Mouse (Mus musculus) hindbrain, embryonic 14.5 days (tissue): Measurements from ENCODE around the gene Klk1. TPM values are rescaled to one million over a fixed set of nuclear protein-coding genes. Genes with fewer than 3 reads are reported as not detected.
"Not testable (repeated sequence)": the region's sequence is repeated elsewhere in the genome, so short reads cannot be mapped to it uniquely, and the experiment has no call there.

Source experiments
- ATAC-seq: fragments of 200-750 bp; cut with Nextera tagmentation; 2 replicates; pipeline ENCODE4 v1.8.0; 2017; ENCODE audit warnings: moderate number of reproducible peaks, mild to moderate bottlenecking, moderate TSS enrichment, moderate library complexity; ENCODE audit not compliant: low FRiP score
- DNase-seq: peaks from one replicate; pipeline ENCODE4 v3.0.0-alpha.2; 2015; ENCODE audit warnings: low spot score
- H3K27ac ChIP-seq: fragments of 300-500 bp; sonication (generic); 2 replicates; pipeline ENCODE4 v1.5.1; 2014; ENCODE audit warnings: mild to moderate bottlenecking, moderate library complexity
- H3K27me3 ChIP-seq: fragments of 300-500 bp; sonication (generic); 2 replicates; pipeline ENCODE4 v1.6.1; 2014; ENCODE audit warnings: mild to moderate bottlenecking, low read length, mixed read lengths; ENCODE audit not compliant: control insufficient read depth, insufficient read depth
- H3K36me3 ChIP-seq: fragments of 300-500 bp; sonication (generic); replicated peaks from 2 replicates; pipeline ENCODE4 v1.6.1; 2014; ENCODE audit not compliant: control insufficient read depth, insufficient read depth
- H3K4me1 ChIP-seq: fragments of 300-500 bp; sonication (generic); replicated peaks from 2 replicates; pipeline ENCODE4 v1.6.1; 2014; ENCODE audit warnings: antibody characterized with exemption, low read length, mixed read lengths; ENCODE audit not compliant: control insufficient read depth, insufficient read depth
- H3K4me2 ChIP-seq: fragments of 300-500 bp; sonication (generic); replicated peaks from 2 replicates; pipeline ENCODE4 v1.6.1; 2014; ENCODE audit warnings: mild to moderate bottlenecking, moderate library complexity
- H3K4me3 ChIP-seq: fragments of 300-500 bp; sonication (generic); replicated peaks from 2 replicates; pipeline ENCODE4 v1.5.1; 2014; ENCODE audit warnings: mild to moderate bottlenecking, low read length
- H3K9ac ChIP-seq: fragments of 300-500 bp; sonication (generic); 2 replicates; pipeline ENCODE4 v1.6.1; 2014
- H3K9me3 ChIP-seq: fragments of 300-500 bp; sonication (generic); 2 replicates; pipeline ENCODE4 v1.6.1; 2016; ENCODE audit warnings: low read length; ENCODE audit not compliant: control insufficient read depth
- WGBS: fragments of 180-500 bp; shearing (Covaris S2); extraction: QIAGEN DNeasy Blood & Tissue Kit; methylation state at CpG from one replicate; pipeline ENCODE4 v1.1.7; 2014; 5-methylcytosine and 5-hydroxymethylcytosine counted together
- polyA plus RNA-seq: library from polyadenylated mRNA; unstranded; fragments of >200 nt; fragmentation: Nextera tagmentation; extraction: Ambion mirVana; gene quantifications from 2 replicates; pipeline ENCODE4 v1.2.1, GENCODE M21; 2014

The Klk1 gene
- polyA plus RNA-seq, 1 experiment from 2014 or later, result not detected

GRCm38 (mm10) chr7:44221601-44222000 lies 3.6 kb upstream of the Klk1 start:
- H3K27ac ChIP-seq, H3K27me3 ChIP-seq, H3K9ac ChIP-seq, H3K4me1 ChIP-seq, H3K4me2 ChIP-seq, ATAC-seq, H3K9me3 ChIP-seq, H3K36me3 ChIP-seq, H3K4me3 ChIP-seq, DNase-seq: not testable (repeated sequence)
- WGBS, result 76% methylated on average over 8 of the region's 10 CpGs

DNA sequence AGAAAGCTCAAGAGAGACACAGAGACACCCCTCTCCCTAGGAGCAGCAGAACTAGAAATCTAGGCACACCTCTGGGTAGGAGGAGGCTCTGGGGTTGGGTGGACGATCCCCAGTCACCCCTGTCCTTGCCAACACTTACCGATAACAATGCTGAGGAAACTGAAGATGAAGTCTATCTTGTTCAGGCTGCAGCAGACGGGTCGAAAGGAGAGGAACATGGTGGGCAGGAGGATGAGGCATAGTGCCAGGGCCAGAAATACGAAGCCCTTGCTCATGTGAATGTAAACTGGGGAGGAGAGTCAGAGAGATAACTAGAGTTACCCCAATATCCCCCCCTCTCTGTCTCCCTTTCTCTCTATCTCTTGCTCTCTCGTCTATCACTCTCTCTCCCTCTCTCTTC lies 2.8 kb upstream of the Klk1 start:
- H3K9ac ChIP-seq, ATAC-seq, H3K4me3 ChIP-seq, H3K27ac ChIP-seq, H3K4me2 ChIP-seq, H3K27me3 ChIP-seq, H3K36me3 ChIP-seq, DNase-seq, H3K4me1 ChIP-seq, H3K9me3 ChIP-seq: not testable (repeated sequence)
- WGBS, result 82% methylated on average over 6 of the region's 6 CpGs

DNA sequence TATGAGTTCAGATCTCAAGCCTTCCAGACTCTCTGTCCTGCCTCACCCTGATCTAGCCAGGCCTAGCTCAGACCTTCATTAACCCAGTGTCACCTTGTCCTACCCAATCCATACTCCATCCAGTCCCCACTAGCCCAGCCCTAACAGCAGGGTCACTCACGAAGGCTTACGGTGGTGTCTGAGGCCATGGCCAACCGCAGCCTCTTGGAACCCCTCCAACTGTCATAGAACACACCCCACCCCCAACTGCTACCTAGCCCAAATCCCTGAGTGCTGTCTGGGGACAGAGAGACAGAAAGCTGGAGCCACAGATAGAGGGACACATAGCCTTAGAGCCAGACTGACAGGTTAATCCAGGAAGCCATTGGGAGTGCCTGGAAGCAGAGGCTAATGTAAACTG lies 10.7 kb downstream of the Klk1 start, which contains the start of gene Gm36864:
Gene Gm36864 (plus strand): TSS at position 269 of the 400 bp plus-strand sequence.
- Histone ChIP-seq H3K36me3 (no peaks in the 10 kb centered on the region), H3K27me3 (no peaks in the 10 kb centered on the region), H3K27ac (no peak within 1 kb of the TSS), H3K9ac (no peak within 1 kb of the TSS), H3K4me2 (no peak within 1 kb of the TSS), H3K4me1 (no peaks in the 10 kb centered on the region), H3K9me3 (no peaks in the 10 kb centered on the region), H3K4me3 (no peak within 1 kb of the TSS)
- no peak for ATAC-seq
- no peak for DNase-seq
- WGBS, result 83% methylated on average over 3 of the region's 3 CpGs

DNA sequence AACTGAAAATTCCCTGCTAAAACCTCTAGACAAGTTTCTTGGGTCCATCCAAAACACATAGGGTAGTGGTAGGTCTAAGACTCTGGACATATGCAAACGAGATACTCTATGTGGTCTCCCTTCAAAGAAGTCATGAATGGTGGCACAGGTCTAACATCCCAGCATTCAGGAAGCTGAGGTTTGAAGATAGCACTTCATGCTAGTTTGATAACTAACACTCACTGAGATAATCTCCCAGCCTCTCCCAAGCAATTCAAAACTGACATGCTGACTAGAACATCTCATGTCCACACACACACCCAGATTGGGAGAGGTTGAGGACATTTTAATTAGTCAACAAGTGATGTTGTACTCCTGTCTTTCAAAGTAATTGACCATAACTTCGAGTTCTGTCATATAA lies 14.8 kb downstream of the Klk1 start:
- Histone ChIP-seq H3K9me3 (no peaks in the 10 kb centered on the region), H3K27me3 (no peaks in the 10 kb centered on the region), H3K27ac (no peak overlapping the region), H3K4me1 (no peaks in the 10 kb centered on the region), H3K4me2 (no peak overlapping the region), H3K9ac (no peak overlapping the region), H3K36me3 (no peaks in the 10 kb centered on the region), H3K4me3 (no peak overlapping the region)
- ATAC-seq (no peak), DNase-seq (no peak)
- 52% methylated on average over 2 of the region's 2 CpGs for WGBS

DNA sequence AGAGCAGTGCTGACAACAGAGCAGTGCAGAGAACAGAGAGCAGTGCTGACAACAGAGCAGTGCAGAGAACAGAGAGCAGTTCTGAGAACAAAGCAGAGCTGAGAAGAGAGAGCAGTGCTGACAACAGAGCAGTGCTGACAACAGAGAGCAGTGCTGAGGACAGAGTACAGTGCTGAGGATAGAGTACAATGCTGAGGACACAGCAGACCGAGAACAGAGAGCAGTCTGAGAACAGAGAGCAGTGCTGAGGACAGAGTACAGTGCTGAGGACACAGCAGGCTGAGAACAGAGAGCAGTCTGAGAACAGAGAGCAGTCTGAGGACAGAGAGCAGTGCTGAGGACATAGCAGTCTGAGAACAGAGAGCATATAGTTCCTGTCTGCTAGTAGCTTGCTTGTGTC lies 15.6 kb downstream of the Klk1 start:
- no peak overlapping the region for H3K4me3 ChIP-seq
- ATAC-seq, result no peak
- H3K4me1 ChIP-seq, result no peaks in the 10 kb centered on the region; the same call in 1 of the 2 replicates
- H3K9me3 ChIP-seq, result no peaks in the 10 kb centered on the region
- DNase-seq, result no peak
- H3K9ac ChIP-seq, result no peak overlapping the region
- H3K27me3 ChIP-seq, result no peaks in the 10 kb centered on the region
- no peak overlapping the region for H3K27ac ChIP-seq
- no peaks in the 10 kb centered on the region for H3K36me3 ChIP-seq
- no peak overlapping the region for H3K4me2 ChIP-seq
- 79% methylated on average over 1 of the region's 1 CpGs for WGBS

- Histone ChIP-seq H3K27ac (no peak overlapping the region), H3K4me1 (no peaks in the 10 kb centered on the region; the same call in 1 of the 2 replicates), H3K4me3 (no peak overlapping the region), H3K9me3 (no peaks in the 10 kb centered on the region), H3K27me3 (no peaks in the 10 kb centered on the region), H3K36me3 (no peaks in the 10 kb centered on the region), H3K9ac (no peak overlapping the region), H3K4me2 (no peak overlapping the region)
- DNase-seq (no peak), ATAC-seq (no peak)
- WGBS, result 68% methylated on average over 2 of the region's 2 CpGs
These were observed 16.0 kb downstream of the Klk1 start for GRCm38 (mm10) chr7:44241163-44241562.

DNA sequence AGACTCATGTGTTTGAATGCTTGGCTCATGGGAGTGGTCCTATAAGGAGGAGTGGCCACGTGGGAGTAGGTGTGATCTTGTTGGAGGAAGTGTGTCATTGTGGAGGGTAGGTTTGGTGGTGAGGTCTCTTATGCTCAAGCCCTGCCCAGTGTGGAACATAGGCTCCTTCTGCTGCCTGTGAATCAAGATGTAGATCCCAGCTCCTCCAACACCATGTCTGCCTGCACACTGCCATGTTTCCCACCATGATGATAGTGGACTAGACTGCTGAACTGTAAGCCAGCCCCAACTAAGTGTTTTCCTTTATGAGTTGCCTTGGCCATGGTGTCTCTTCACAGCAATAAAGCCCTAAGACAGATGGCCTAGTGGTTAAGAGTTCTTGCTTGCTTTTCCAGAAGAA lies 18.9 kb downstream of the Klk1 start:
- H3K4me3 ChIP-seq, result no peak overlapping the region
- H3K27me3 ChIP-seq, result no peaks in the 10 kb centered on the region
- ATAC-seq (no peak), DNase-seq (no peak)
- peaks cover 14% of the 10 kb centered on the region for H3K36me3 ChIP-seq
- H3K4me1 ChIP-seq, result peaks cover 13% of the 10 kb centered on the region
- no peak overlapping the region for H3K9ac ChIP-seq
- H3K4me2 ChIP-seq, result no peak overlapping the region
- 53% methylated on average over 1 of the region's 1 CpGs for WGBS
- no peak overlapping the region for H3K27ac ChIP-seq
- no peaks in the 10 kb centered on the region for H3K9me3 ChIP-seq

DNA sequence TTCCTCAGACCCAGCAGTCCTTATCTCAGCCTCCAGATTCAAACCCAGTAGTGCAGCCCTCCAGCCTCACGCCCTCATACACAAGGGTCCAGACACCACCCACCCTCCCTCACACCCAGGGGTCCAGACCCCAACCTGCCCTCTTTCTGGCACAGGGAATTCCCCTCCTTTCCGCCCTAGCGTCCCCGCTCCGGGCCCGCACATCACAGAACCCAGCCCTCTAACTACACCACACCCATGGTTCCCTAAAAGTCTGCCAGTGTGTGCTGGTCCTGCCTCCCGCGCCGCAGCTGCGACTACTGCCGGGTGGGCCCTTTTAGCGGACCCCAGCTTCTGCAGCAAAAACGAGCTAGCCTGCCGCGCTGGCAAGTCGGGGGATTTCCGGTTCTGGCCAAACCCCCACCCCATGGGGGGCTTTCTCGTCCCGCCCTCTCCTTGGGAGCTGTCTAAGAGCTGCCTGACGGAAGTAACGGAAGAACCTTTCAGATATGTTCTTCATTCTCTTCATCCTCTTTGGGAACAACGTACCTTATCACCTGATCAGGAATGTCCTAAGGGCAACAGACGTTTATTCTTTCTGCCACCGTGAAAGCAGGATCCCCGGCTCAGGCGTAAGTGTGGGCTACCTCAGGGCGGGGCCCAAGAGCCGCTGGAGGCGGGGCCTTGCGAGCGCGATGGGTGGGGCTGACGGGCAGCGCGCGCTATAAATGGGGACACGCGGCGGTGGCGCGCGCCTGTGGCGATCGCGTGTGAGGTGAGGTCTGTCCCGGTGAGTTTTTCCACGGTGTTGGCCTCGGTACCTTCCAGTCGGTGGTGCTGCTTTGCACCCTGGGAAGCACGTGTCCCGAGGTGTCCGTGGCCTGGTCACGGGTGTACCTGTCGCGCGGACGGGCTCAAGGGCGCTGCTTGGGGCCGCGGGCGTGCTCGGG lies 21.2 kb downstream of the Klk1 start, which contains the start of the genes 1700028J19Rik and 2410002F23Rik:
Gene 1700028J19Rik (minus strand): TSS at position 641 of the 929 bp plus-strand sequence.
Gene 2410002F23Rik (plus strand): TSS at position 668 of the 929 bp plus-strand sequence.
- under 1% methylated on average over 62 of the region's 62 CpGs for WGBS
- Histone ChIP-seq H3K9ac (peak within 1 kb of the TSS; percentile 96), H3K36me3 (peaks cover 36% of the 10 kb centered on the region), H3K9me3 (no peaks in the 10 kb centered on the region), H3K27ac (peak within 1 kb of the TSS; percentile 96), H3K27me3 (no peaks in the 10 kb centered on the region), H3K4me1 (peaks cover 13% of the 10 kb centered on the region), H3K4me2 (peak within 1 kb of the TSS; percentile 74), H3K4me3 (peak within 1 kb of the TSS; percentile 86)
- peak; percentile 96 for DNase-seq
- peak; percentile 89 for ATAC-seq

GRCm38 (mm10) chr7:44246984-44247470 lies 21.9 kb downstream of the Klk1 start:
- no peaks in the 10 kb centered on the region for H3K27me3 ChIP-seq
- H3K27ac ChIP-seq, result peak overlapping the region; percentile 96
- ATAC-seq, result peak; percentile 10
- 0% methylated on average over 23 of the region's 23 CpGs for WGBS
- peaks cover 13% of the 10 kb centered on the region for H3K4me1 ChIP-seq
- H3K36me3 ChIP-seq, result peaks cover 43% of the 10 kb centered on the region
- peak overlapping the region; percentile 86 for H3K4me3 ChIP-seq
- H3K9me3 ChIP-seq, result no peaks in the 10 kb centered on the region
- peak; percentile 67 for DNase-seq
- peak overlapping the region; percentile 96 for H3K9ac ChIP-seq
- peak overlapping the region; percentile 74 for H3K4me2 ChIP-seq
